Mouse (Mus musculus) liver, embryonic 14.5 days (tissue): ENCODE results near the gene Kcnq1.

ENCODE experiments used
- CTCF ChIP-seq: IDR thresholded peaks from 2 replicates; pipeline ENCODE4 v1.5.1; 2016; ENCODE audit warnings: antibody characterized with exemption, low read depth, control low read depth
- EP300 ChIP-seq: IDR thresholded peaks from 2 replicates; pipeline ENCODE4 v1.6.1; 2016; ENCODE audit warnings: antibody characterized with exemption, low read depth

GRCm38 (mm10) chr7:143070506-143071070 is 35.6 kb upstream of the Kcnq1 start:
- TF ChIP-seq EP300 (no peak), CTCF (no peak)
